Mouse (Mus musculus): ENCODE measurements around the gene Ggn. TPM values are rescaled to one million over a fixed set of nuclear protein-coding genes. Genes with fewer than 3 reads are reported as not detected.
"Not testable (repeated sequence)": the region's sequence is repeated elsewhere in the genome, so short reads cannot be mapped to it uniquely, and the experiment has no call there.

Gene Ggn
- polyA plus RNA-seq, 1 experiment from 2014 or later = 0.55 TPM

- not testable (repeated sequence) for DNase-seq (ENCODE audit: low spot score); H3K36me3 ChIP-seq (replicated peaks); H3K9me3 ChIP-seq; H3K27me3 ChIP-seq (replicated peaks; ENCODE audit: low read depth, poor library complexity, severe bottlenecking); H3K27ac ChIP-seq (replicated peaks); H3K4me1 ChIP-seq; H3K4me3 ChIP-seq
- WGBS = 94% methylated on average over 1 of the region's 1 CpGs
Measured at GRCm38 (mm10) chr7:29194230-29194629, 24.2 kb downstream of the Ggn start.

DNA sequence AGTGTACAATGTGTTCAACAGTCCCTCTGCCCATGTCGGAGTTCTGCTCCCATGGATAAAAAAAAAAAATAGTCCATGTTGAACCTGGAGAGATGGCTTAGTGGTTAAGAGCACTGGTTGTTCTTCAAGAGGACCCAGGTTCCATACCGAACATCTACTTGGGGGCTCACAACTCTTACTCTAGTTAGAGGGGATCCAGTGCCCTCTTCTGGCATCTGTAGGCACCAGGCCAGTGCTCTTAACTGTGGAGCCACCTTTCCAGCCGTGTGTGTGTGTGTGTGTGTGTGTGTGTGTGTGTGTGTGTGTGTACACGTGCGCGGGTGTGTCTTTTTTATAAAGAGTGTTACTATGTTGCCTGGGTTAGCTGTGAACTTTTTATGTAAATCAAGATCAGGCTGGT lies 32.6 kb downstream of the Ggn start:
- Histone ChIP-seq H3K27me3 (replicated peaks; ENCODE audit: low read depth, poor library complexity, severe bottlenecking) (no peaks in the 10 kb centered on the region), H3K27ac (replicated peaks) (no peak overlapping the region), H3K4me1 (no peaks in the 10 kb centered on the region), H3K36me3 (replicated peaks) (no peaks in the 10 kb centered on the region), H3K9me3 (no peaks in the 10 kb centered on the region), H3K4me3 (no peak overlapping the region)
- no peak for DNase-seq (ENCODE audit: low spot score)
- 83% methylated on average over 6 of the region's 6 CpGs for WGBS

- DNase-seq (ENCODE audit: low spot score) = peak; percentile 18
- Histone ChIP-seq H3K4me3 (peak overlapping the region; percentile 54), H3K4me1 (peaks cover 25% of the 10 kb centered on the region), H3K27me3 (replicated peaks; ENCODE audit: low read depth, poor library complexity, severe bottlenecking) (peaks cover 26% of the 10 kb centered on the region)
- WGBS = 25% methylated on average over 15 of the region's 15 CpGs
- H3K27ac ChIP-seq (replicated peaks); H3K36me3 ChIP-seq (replicated peaks); H3K9me3 ChIP-seq: not testable (repeated sequence)
Measured at GRCm38 (mm10) chr7:29211013-29211412, 41.0 kb downstream of the Ggn start.

GRCm38 (mm10) chr7:29211415-29212198 lies 41.6 kb downstream of the Ggn start:
- Histone ChIP-seq H3K27me3 (replicated peaks; ENCODE audit: low read depth, poor library complexity, severe bottlenecking) (peaks cover 26% of the 10 kb centered on the region), H3K36me3 (replicated peaks) (no peaks in the 10 kb centered on the region), H3K4me3 (peak overlapping the region; percentile 54), H3K4me1 (peaks cover 25% of the 10 kb centered on the region), H3K9me3 (no peaks in the 10 kb centered on the region), H3K27ac (replicated peaks) (peak overlapping the region; percentile 48)
- WGBS = 5% methylated on average over 34 of the region's 34 CpGs
- peak; percentile 83 for DNase-seq (ENCODE audit: low spot score)

DNA sequence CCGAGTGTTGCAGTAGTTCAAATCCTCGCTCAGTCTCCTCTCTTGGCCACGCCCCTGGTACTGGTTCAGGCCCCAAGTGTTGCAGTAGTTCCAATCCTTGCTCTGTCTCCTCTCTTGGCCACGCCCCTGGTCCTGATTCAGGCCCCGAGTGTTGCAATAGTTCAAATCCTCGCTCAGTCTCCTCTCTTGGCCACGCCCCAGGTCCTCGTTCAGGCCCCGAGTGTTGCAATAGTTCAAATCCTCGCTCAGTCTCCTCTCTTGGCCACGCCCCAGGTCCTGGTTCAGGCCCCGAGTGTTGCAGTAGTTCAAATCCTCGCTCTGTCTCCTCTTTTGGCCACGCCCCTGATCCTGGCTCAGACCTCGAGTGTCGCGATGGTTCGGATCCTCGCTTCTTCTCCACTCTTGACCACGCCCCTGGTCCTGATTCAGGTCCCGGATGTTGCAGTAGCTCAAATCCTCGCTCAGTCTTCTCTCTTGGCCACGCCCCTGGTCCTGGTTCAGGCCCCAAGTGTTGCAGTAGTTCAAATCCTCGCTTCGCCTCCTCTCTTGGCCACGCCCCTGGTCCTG lies 42.3 kb downstream of the Ggn start:
- Histone ChIP-seq H3K27ac (replicated peaks) (peak overlapping the region; percentile 48; the same call in 1 of the 2 replicates), H3K4me1 (peaks cover 25% of the 10 kb centered on the region), H3K9me3 (peaks cover under 1% of the 10 kb centered on the region; the same call in 1 of the 2 replicates), H3K27me3 (replicated peaks; ENCODE audit: low read depth, poor library complexity, severe bottlenecking) (peaks cover 26% of the 10 kb centered on the region), H3K36me3 (replicated peaks) (no peaks in the 10 kb centered on the region), H3K4me3 (peak overlapping the region; percentile 54)
- 13% methylated on average over 26 of the region's 26 CpGs for WGBS
- DNase-seq (ENCODE audit: low spot score) = peak; percentile 43

DNA sequence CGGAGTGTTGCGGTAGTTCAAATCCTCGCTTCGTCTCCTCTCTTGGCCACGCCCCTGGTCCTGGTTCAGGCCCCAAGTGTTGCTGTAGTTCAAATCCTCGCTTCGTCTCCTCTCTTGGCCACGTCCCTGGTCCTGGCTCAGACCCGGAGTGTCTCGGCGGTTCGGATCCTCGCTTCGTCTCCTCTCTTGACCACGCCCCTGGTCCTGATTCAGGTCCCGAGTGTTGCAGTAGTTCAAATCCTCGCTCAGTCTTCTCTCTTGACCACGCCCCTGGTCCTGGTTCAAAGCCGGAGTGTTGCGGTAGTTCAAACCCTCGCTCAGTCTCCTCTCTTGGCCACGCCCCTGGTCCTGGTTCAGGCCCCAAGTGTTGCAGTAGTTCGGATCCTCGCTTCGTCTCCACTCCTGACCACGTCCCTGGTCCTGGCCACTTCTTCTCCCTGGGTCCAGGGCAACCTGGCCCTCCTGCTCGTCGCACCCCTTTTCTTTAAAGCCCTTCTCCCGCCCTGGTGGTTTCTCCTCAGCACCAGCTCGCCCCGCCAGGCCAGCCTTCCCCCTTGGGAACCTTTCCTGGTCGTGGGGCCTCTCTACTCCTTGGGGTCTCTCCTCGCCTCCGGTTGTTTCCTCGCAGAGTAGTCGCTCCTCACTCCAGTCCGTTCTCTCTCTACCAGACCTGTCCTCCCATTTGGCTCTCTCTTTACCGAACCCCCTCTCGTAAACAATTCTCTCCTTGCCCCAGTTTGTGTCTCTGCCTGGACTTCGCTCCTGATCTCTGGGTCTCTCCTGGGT lies 43.0 kb downstream of the Ggn start:
- DNase-seq (ENCODE audit: low spot score) = peak; percentile 11
- H3K36me3 ChIP-seq (replicated peaks); H3K27ac ChIP-seq (replicated peaks); H3K9me3 ChIP-seq: not testable (repeated sequence)
- Histone ChIP-seq H3K27me3 (replicated peaks; ENCODE audit: low read depth, poor library complexity, severe bottlenecking) (peaks cover 26% of the 10 kb centered on the region), H3K4me1 (peaks cover 25% of the 10 kb centered on the region), H3K4me3 (peak overlapping the region; percentile 48)
- WGBS = 11% methylated on average over 40 of the region's 40 CpGs

GRCm38 (mm10) chr7:29213675-29214082 lies 43.7 kb downstream of the Ggn start, which contains the start of gene Catsperg1:
Catsperg1 (minus strand) TSS chr7:29214035.
- H3K4me3 ChIP-seq = peak within 1 kb of the TSS; percentile 48
- H3K36me3 ChIP-seq (replicated peaks) = no peaks in the 10 kb centered on the region
- peak; percentile 84 for DNase-seq (ENCODE audit: low spot score)
- H3K27ac ChIP-seq (replicated peaks) = peak within 1 kb of the TSS; percentile 40; the same call in 1 of the 2 replicates
- peaks cover 26% of the 10 kb centered on the region for H3K27me3 ChIP-seq (replicated peaks; ENCODE audit: low read depth, poor library complexity, severe bottlenecking)
- H3K9me3 ChIP-seq = peaks cover 4% of the 10 kb centered on the region; the same call in 1 of the 2 replicates
- 2% methylated on average over 20 of the region's 20 CpGs for WGBS
- peaks cover 25% of the 10 kb centered on the region for H3K4me1 ChIP-seq

DNA sequence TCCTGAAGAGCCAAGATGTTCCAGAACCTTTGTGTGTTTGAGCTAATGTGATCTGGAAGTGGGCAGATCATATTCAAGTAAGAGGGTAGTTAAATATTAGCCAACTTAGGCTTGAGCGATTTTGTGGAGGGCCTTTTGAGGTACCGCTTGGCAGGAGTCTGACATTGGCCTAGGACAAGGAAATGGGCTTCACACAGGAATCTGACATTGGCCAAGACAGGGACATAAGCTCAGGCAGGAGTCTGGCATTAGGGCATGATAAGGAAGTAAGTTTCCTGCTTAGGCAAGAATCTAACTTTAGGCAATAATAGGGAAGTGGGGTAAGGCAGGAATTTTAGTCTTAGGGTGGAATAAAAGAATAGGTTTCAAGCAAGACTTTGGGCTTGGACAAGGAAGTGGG lies 44.2 kb downstream of the Ggn start:
- DNase-seq (ENCODE audit: low spot score) = no peak
- no peak overlapping the region for H3K27ac ChIP-seq (replicated peaks)
- H3K4me1 ChIP-seq = peaks cover 25% of the 10 kb centered on the region
- peaks cover 5% of the 10 kb centered on the region for H3K9me3 ChIP-seq
- no peaks in the 10 kb centered on the region for H3K36me3 ChIP-seq (replicated peaks)
- 75% methylated on average over 2 of the region's 2 CpGs for WGBS
- H3K27me3 ChIP-seq (replicated peaks; ENCODE audit: low read depth, poor library complexity, severe bottlenecking) = peaks cover 26% of the 10 kb centered on the region
- peak overlapping the region; percentile 48 for H3K4me3 ChIP-seq

- Histone ChIP-seq H3K27me3 (replicated peaks; ENCODE audit: low read depth, poor library complexity, severe bottlenecking) (peaks cover 26% of the 10 kb centered on the region), H3K27ac (replicated peaks) (no peak overlapping the region), H3K4me3 (no peak overlapping the region), H3K9me3 (peaks cover 11% of the 10 kb centered on the region), H3K36me3 (replicated peaks) (no peaks in the 10 kb centered on the region), H3K4me1 (peaks cover 25% of the 10 kb centered on the region)
- WGBS = 42% methylated on average over 15 of the region's 15 CpGs
- peak; percentile 30 for DNase-seq (ENCODE audit: low spot score)
Measured at GRCm38 (mm10) chr7:29214846-29215245, 44.8 kb downstream of the Ggn start.

Other genes with a start within 250 kb of the Ggn start
- gene Actn4, start 207.9 kb upstream of the Ggn start, polyA plus RNA-seq (2016; fragmentation: Nextera tagmentation; extraction: Ambion mirVana) = 260 and 269 TPM in 2 replicates
- 444 and 454 TPM in 2 replicates for gene Eif3k, start 188.3 kb upstream of the Ggn start, polyA plus RNA-seq (2016; fragmentation: Nextera tagmentation; extraction: Ambion mirVana)
- gene Map4k1, start 188.2 kb upstream of the Ggn start, polyA plus RNA-seq (2016; fragmentation: Nextera tagmentation; extraction: Ambion mirVana) = 11.6 and 14.4 TPM in 2 replicates
- gene Ryr1, start 45.0 kb upstream of the Ggn start, polyA plus RNA-seq (2016; fragmentation: Nextera tagmentation; extraction: Ambion mirVana) = 1.8 TPM in 2 replicates
- gene Rasgrp4, start 35.4 kb upstream of the Ggn start, polyA plus RNA-seq (2016; fragmentation: Nextera tagmentation; extraction: Ambion mirVana) = 0.66 and 0.73 TPM in 2 replicates
- 10.8 and 12.3 TPM in 2 replicates for gene Fam98c, start 14.0 kb upstream of the Ggn start, polyA plus RNA-seq (2016; fragmentation: Nextera tagmentation; extraction: Ambion mirVana)
- 3.3 and 4.1 TPM in 2 replicates for gene Spred3, start 201 bp downstream of the Ggn start, polyA plus RNA-seq (2016; fragmentation: Nextera tagmentation; extraction: Ambion mirVana)
- gene Psmd8, start 10.5 kb downstream of the Ggn start, polyA plus RNA-seq (2016; fragmentation: Nextera tagmentation; extraction: Ambion mirVana) = 303 and 307 TPM in 2 replicates
- gene Catsperg1, start 43.8 kb downstream of the Ggn start, polyA plus RNA-seq (2016; fragmentation: Nextera tagmentation; extraction: Ambion mirVana) = 0.10 and 0.24 TPM in 2 replicates
- 0.74 and 1.1 TPM in 2 replicates for gene Kcnk6, start 62.3 kb downstream of the Ggn start, polyA plus RNA-seq (2016; fragmentation: Nextera tagmentation; extraction: Ambion mirVana)
- gene Yif1b, start 68.1 kb downstream of the Ggn start, polyA plus RNA-seq (2016; fragmentation: Nextera tagmentation; extraction: Ambion mirVana) = 100 and 102 TPM in 2 replicates
- gene 2200002D01Rik, start 78.3 kb downstream of the Ggn start, polyA plus RNA-seq (2016; fragmentation: Nextera tagmentation; extraction: Ambion mirVana) = 4.4 and 4.6 TPM in 2 replicates
- 75.5 and 79.3 TPM in 2 replicates for gene Spint2, start 111.7 kb downstream of the Ggn start, polyA plus RNA-seq (2016; fragmentation: Nextera tagmentation; extraction: Ambion mirVana)
- gene Ppp1r14a, start 119.1 kb downstream of the Ggn start, polyA plus RNA-seq (2016; fragmentation: Nextera tagmentation; extraction: Ambion mirVana) = 29.7 and 30.5 TPM in 2 replicates
- gene Dpf1, start 133.7 kb downstream of the Ggn start, polyA plus RNA-seq (2016; fragmentation: Nextera tagmentation; extraction: Ambion mirVana) = 24.8 and 28.9 TPM in 2 replicates